Mouse (Mus musculus): ENCODE measurements around the gene Dnajc11.

Gene Dnajc11

DNA sequence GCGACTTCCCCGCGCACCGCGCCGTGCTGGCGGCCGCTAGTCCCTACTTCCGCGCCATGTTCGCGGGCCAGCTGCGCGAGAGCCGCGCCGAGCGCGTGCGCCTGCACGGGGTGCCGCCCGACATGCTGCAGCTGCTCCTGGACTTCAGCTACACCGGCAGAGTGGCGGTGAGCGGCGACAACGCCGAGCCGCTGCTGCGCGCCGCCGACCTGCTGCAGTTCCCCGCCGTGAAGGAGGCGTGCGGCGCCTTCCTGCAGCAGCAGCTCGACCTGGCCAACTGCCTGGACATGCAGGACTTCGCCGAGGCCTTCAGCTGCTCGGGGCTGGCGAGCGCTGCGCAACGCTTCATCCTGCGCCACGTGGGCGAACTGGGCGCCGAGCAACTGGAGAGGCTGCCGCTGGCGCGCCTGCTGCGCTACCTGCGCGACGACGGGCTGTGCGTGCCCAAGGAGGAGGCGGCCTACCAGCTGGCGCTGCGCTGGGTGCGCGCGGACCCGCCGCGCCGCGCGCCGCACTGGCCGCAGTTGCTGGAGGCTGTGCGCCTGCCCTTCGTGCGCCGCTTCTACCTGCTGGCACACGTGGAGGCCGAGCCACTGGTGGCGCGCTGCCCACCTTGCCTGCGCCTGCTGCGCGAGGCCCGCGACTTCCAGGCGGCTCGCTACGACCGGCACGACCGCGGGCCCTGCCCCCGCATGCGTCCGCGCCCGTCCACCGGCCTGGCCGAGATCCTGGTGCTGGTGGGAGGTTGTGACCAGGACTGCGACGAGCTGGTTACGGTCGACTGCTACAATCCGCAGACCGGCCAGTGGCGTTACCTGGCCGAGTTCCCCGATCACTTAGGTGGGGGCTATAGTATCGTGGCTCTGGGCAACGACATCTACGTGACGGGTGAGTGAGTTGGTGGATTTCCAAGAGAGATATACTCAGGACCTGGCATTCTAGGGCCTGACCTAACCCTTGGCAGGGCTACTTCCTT lies 75.9 kb downstream of the Dnajc11 start:
- DNase-seq, result peak; percentile 77 to 81

DNA sequence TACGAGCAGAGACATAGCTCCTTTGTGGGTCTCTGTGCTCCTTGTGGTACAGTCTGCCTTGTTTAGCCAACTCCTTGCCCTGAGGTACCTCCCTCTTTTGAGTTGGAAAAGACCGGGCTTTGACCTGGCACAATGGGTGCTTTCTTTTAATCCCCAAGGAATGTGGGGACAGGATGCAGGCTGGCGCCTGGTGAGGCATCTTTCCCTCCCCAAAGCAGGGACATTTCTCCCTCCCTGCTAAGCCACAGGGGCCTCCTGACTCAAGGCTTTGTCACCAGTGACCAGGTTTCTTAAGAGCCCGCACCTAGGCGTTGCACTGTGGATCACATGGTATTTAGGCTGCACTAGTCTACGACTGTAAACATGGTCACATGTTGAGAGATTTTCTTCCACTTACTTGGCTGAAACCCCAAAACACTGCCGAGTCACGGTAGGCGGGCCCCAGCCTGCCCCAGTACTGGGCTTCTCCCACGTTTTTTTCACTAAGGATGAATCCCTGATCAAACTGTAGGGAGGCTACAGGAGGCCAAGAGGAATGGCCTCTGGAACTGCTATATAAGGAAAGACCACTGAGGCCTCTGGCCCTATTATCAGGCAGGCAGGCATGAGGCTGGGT lies 76.7 kb downstream of the Dnajc11 start:
- DNase-seq, result no peak

DNA sequence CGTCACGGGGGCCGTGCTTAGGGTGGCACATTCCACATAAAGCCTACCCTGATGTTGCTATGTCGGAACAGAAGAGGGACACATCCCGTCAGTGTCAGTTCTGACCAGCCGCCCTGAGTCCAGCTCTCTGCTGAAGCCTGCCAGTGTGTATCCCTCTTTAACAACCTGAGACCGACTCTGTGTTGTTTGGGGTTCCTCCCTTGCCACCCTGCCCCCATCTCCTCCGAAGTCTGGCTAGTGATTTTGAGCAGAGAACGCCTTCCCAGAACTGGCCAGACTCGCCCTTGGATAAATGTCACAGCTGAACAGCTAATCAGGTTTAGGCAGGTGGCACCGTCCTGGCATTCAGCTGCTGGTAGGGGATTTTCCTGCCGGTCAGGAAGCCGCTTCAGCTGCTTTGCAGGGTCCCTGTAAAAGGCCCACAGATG lies 77.2 kb downstream of the Dnajc11 start:
- peak; percentile 52 to 66 for DNase-seq

DNA sequence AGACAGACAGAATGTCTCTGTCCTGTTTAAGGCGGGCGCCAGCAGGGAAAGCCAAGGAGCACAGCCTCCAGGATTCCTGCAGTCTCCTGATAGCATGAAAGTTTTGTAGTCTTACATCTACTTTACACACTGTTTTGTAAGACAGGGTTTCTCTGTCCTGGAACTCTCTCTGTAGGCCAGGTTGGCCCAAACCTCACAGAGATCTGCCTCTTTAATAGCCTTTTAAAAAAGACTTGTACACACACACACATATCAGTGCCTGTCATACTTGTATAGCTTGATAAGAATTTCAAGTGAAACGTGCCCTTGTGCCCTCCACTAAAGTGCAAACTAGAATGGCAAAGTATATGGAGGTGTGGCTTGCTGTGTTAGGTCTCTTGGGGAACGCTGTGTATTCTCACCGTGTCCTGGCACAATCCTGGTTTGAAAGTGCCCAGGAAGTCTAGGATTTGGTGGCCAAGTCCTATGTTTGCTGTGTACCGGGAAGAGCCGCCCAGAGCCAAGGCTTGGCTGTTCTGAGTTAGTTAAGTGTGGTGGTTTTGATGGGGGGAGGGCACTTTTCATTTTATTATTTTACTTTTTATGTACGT lies 77.8 kb downstream of the Dnajc11 start:
- no peak for DNase-seq

DNA sequence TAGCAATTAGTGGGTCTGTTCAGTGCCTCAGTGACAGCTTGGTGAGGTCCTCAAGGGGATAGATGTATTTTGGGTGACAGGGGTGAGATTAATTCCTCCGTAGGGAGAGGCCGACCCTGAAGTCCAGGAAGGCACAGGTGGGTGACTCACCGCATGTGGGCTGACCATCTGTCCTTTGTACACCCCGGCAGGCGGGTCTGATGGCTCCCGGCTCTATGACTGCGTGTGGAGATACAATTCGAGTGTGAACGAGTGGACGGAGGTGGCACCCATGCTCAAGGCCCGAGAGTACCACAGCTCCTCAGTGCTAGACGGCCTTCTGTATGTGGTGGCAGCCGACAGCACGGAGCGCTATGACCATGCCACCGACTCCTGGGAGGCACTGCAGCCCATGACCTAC lies 78.6 kb downstream of the Dnajc11 start:
- DNase-seq, result no peak

DNA sequence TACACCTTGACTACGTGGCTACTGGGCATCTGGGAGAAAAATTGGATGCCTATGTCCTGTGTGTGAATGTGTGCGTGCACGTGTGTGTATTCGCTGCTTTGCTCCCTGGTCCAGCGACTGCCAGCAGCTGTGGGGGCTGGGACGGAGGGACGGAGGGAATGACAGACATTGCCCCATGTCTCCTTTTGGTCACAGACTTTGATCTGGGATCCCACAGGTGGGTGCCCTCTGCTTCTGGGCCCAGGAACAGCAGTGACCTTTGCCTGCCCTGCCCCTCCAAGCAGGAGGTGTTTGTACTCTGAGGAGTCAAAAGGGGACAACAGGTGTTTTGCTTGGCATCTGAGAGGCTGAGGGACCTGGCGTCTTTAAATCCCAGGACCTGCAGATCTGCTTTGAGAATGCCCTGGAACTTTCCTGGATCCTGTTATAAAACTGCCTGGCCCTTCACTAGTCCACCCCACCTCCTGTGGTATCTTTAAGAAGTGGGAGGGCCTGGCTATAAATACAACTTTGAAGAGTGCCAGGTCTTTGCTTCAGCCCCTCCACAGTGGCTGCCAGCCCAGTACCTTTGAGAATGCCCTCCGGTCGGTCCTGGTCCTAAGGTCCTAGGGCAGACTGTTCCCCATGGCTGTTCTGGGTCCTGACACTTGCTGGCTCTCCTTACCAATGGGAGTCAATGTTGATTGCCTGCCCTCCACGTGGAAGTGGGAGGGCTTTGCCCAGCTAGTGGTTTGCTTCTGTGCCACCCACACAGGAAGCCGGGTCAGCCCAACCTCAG lies 79.7 kb downstream of the Dnajc11 start:
- DNase-seq, result peak in 1 of 2 experiments; percentile 16

DNA sequence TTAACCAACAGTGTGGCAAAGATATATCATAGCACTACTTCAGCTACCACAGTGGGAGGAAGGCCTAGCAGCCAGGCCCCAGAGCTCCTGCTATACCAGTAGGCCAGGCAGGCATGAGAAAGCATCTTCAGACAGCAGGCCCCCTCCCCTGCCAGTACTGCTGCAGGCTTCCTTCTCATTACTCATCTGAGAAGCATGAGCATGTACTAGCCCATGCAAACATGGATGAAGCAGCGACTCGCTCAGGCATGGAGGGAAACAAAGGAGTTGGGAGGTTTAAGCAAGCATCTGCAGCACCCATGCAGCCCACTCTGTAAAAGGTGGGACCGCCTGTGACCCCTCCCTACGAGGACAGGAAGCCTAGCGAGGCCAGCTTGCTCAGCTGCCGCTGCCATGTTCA lies 85.6 kb downstream of the Dnajc11 start:
- DNase-seq, result no peak

DNA sequence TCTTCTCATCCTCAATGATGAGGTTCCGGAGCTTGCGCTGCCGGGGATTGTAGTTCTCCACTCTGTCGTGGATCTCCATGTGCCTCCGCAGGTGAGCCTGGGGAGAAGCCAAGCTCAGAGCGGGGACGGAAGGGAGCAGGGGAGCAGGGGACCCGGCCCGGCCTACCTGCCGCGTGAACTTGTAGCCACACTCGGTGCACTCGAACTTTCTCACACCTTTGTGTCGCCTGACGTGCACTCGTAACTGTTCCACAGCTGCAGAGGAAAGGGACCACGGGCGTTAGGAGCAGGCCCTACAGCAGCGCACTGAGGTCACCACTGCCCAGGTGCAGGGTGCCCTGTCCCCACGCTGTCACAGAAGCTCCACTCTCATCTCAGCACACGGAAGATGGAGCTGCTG lies 86.5 kb downstream of the Dnajc11 start:
- DNase-seq, result no peak

DNA sequence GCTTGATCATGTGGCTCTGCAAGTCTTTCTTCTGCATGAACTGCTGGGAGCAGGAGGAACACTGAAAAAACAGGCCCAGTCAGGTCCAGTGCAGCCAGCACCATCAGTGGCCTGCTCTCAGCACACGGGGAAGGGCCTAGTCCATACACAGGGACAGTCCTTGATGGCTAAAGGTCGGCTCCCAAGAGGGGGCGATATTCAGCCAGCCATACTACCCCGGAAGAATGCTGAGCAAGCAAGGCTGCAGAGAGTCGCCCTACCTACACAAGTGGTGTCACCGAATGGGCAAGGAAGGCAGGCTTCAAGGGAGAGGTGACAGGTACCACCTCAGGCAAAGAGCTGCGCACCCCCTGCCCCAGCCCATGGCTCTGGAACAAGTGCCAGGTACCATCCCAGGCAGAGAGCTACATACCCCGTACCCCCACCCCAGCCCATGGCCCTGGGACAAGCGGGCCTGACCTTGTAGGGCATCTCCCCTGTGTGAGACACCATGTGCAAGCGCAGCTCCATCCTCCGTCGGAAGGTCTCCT lies 88.1 kb downstream of the Dnajc11 start:
- no peak for DNase-seq

DNA sequence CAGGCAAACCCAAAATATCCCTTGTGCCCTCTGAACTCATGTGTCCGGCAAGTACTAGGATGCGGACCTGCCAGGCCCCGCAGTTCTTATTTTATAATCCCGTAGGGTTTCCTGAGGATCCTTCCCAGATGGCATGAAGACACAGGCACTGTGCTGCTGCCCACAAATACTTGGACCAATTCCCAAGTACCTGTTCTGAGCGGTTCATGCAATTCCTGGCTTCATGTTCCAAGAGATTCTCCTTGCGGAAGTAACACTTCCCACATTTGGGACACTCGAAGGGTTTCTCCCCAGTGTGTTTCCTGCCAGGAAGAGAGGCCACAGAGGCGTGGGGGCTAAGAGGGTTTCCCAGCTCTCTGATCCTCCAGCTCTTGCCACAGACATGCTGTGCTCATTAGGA lies 89.0 kb downstream of the Dnajc11 start:
- peak in 1 of 2 experiments; percentile 47 for DNase-seq

DNA sequence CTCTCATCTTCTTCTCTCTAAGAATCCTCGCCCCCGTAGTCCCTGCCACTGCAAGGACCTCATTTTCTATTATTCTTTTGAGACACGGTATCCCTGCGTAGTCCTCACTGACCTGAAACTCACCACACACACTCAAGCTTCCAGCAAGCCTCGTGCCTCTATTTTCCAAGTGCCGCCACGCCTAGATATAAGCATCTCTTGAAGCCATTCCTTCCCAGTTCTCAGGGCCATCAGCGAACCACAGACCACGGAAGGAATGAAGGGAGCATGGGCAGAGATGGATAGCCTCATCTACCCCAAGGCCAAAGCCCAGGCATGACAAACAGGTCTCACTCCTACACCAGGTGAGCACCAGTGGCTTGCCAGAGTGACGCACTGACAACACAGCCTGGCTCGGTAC lies 91.0 kb downstream of the Dnajc11 start:
- no peak for DNase-seq

DNA sequence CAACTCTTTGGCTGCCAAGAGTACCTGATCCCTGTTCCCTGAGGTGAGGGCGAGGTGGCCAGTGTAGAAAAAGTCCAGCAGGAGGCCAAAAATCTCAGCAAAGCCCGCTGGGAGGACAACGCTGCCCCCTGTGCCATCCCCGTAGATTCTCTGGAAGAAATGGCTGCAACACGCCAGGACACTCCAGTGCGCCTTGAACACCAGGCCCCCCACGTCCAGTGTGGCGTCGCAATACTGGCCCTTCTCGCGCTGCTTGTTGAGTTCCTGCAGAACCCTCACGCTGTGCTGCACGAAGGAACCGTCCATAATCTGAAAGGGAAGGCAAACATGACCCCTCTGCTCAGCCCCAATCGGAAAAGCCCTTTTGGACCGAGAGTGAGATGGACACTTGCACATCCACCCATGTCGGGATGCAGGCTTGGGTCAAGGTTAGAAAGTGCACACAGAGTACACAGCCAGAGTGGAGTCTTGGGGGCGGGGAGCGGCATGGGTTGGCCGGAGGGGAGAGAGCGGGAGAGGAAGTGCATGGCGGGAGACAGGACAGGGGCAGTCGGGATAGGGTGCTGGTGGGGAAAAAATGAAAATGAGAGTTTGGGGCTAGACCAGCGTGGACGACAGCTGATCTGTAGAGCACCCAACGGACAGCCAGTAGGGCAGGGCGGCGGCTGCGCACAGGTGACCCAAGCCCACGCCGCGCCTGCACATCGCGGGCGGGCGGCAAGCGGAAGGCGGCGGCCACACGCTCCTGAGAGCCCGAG lies 93.4 kb downstream of the Dnajc11 start:
- peak in 1 of 2 experiments; percentile 56 for DNase-seq

DNA sequence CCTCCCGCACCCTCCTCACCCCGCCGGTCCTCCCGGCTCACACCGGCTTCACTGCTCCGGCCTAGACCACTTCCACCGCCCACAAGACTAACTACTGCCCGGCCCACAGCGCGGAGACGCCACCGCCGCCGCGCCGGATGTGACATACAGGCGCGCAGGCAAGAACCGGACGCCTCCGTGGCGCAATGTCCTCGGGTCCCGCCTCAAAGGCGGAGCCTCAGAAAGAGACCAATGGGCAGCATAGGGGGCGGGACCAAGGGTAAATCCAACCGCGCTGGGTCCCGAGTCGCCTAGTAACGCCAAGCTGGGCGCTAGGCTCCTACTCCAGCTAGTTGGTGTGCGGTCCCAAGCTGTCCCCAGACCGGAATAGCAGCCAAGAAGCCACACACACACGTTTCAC lies 94.0 kb downstream of the Dnajc11 start, which contains the start of gene Zbtb48:
Gene Zbtb48 (minus strand): TSS at position 148 of the 400 bp plus-strand sequence.
- DNase-seq, result peak; percentile 96

DNA sequence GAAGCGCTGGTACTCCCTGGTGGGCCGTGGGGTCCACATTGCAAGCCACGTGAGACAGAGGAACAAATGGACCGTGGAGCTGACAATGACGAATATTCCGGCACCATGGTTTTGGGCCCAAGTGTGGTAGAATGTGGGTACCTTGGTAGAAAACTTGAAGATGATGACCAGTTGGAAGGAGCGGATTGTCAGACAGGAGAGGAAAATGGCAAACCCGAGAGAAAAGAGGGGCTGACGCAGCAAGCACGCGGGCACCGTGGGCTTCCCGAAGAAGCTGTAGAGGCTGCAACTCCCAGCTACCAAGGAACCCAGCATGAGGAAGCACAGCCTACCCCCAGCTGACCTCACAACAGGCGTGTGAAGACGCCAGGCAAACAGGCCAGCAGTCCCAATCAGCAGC lies 95.0 kb downstream of the Dnajc11 start:
- no peak for DNase-seq

DNA sequence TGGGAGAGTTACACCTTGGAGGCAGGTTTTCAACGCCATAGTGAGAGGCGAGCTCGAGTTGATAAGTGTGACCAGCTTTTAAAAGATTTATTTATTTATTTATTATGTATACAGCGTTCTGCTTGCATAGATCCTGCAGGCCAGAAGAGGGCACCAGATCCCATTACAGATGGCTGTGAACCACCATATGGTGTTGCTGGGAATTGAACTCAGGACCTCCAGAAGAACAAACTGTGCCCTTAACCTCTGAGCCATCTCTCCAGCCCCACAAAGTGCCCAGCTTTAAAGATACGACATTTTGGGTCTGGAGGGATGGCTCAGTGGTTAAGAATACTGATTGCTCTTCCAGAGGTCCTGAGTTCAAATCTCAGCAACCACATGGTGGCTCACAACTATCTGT lies 95.6 kb downstream of the Dnajc11 start:
- DNase-seq, result no peak

DNA sequence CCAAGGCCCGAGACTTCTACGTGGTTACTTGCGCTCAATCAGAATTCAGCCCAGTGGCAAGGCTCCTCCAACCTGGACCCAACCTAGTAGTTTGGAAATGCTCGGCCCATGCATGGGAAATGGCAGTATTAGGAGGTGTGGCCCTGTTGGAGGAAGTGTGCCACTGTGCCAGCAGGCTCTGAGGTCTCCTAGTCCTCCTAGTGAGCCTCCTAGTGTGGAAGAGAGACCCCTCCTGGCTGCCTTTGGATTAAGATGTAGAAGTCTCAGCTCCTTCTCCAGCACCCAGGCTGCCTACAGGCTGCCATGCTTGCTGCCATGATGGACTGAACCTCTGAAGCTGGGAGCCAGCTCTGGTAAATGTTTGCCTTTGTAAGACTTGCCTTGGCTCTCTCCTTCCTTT lies 96.5 kb downstream of the Dnajc11 start:
- DNase-seq, result no peak

All from cerebellum, postnatal 14 days (tissue).